Mouse (Mus musculus): Measurements from ENCODE around the gene Tpm4. TPM values are rescaled to one million over a fixed set of nuclear protein-coding genes. Genes with fewer than 3 reads are reported as not detected.
A peak's percentile ranks its signal among the peaks of the same experiment; 100 is the strongest.
"Not testable (repeated sequence)": the region's sequence is repeated elsewhere in the genome, so short reads cannot be mapped to it uniquely, and the experiment has no call there.

The Tpm4 gene
- polyA plus RNA-seq (2014; fragmentation: Nextera tagmentation; extraction: Ambion mirVana), result 849 and 861 TPM in 2 replicates

DNA sequence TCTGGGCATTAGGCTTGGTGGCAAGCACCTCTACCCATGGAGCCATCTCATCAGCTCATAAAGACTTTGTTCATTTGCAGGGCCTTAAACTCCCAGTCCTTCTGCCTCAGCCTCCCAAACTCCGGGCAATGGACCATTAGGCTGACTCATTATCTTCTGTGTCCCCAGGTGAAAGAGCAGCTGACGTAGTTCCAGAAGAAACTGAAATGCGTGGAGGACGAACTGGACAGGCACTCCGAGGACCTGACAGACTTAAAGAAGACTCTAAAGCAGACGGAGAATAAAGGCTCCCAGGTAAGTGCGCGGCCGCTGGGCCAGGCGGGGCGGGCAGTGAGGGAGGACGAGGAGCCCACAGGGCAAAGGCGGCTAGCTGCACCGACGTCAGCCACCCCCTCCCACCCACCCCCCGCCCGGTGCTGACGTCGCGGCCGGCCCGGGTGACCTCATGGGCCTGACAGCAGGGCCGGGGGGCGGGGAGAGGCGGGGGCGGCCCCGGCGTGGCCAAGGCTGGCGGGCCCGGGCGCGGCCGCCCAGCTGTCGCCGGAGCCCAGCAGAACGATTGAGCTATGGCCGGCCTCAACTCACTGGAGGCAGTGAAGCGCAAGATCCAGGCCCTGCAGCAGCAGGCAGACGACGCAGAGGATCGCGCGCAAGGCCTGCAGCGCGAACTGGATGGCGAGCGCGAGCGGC lies at the start of gene Tpm4:
TSS of gene Tpm4 (plus strand) at position 220 of the 690 bp plus-strand sequence.
- Histone ChIP-seq H3K36me3 (ENCODE audit: insufficient read depth) (peaks cover 23% of the 10 kb centered on the region), H3K9ac (peak within 1 kb of the TSS; percentile 96), H3K9me3 (ENCODE audit: low read depth, low read length) (no peaks in the 10 kb centered on the region), H3K27me3 (ENCODE audit: insufficient read depth, low read length) (no peaks in the 10 kb centered on the region), H3K4me1 (ENCODE audit: insufficient read depth) (peaks cover 5% of the 10 kb centered on the region; the same call in 1 of the 2 replicates), H3K27ac (ENCODE audit: low read depth) (peak within 1 kb of the TSS; percentile 100), H3K4me2 (peak within 1 kb of the TSS; percentile 80), H3K4me3 (ENCODE audit: low read depth, low read length) (peak within 1 kb of the TSS; percentile 92)
- under 1% methylated on average over 42 of the region's 49 CpGs for WGBS
- no peak for TF ChIP-seq CTCF (IDR thresholded peaks at IDR 0.05; ENCODE audit: low read depth)
- ATAC-seq (ENCODE audit: insufficient read depth) (peak; percentile 78), DNase-seq (peak; percentile 82)

DNA sequence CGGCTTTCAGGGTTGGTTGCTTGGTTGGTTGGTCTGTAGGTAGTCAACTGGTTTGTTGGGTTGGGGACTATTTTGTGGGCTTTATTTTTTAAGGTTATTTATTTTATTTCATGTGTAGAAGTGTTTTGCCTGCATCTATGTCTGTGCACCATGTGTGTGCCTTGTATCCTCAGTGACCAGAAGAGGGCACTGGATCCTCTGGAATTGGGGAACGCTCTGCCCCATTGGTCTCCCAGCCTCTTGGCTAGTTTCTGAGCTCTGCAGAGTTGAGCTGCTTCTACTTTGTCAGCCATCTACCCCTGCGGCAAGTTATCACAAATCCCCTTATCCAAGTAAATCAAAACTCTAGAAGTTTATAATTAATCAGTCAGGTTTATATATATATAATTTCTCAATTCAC lies 47.2 kb upstream of the Tpm4 start:
- ATAC-seq (ENCODE audit: insufficient read depth), result not testable (repeated sequence)

DNA sequence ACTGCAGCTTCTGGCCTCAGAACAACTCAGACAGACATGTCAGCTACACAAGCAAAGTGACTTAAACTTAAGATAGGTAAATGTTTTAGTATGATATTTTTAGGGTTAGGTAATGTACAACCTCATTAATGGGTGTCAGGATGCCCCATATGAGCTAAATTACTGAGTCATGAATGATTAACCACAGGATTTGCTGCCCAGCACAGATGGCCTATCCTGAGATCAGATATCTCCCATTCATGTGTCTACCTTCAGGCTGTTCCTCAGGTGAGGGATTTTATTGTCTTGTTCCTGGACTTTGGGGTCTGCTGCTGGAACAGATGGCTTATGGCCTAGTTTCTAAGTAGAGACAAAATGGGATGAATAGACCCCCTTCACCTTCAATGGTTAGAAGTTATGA lies 38.1 kb upstream of the Tpm4 start:
- not testable (repeated sequence) for H3K27ac ChIP-seq (ENCODE audit: low read depth); H3K36me3 ChIP-seq (ENCODE audit: insufficient read depth); DNase-seq; H3K9ac ChIP-seq; H3K9me3 ChIP-seq (ENCODE audit: low read depth, low read length); H3K4me1 ChIP-seq (ENCODE audit: insufficient read depth); H3K4me3 ChIP-seq (ENCODE audit: low read depth, low read length); H3K27me3 ChIP-seq (ENCODE audit: insufficient read depth, low read length); ATAC-seq (ENCODE audit: insufficient read depth); H3K4me2 ChIP-seq

More for the DNA sequence above, 47.2 kb upstream of the Tpm4 start:
- H3K4me3 ChIP-seq (ENCODE audit: low read depth, low read length); H3K4me1 ChIP-seq (ENCODE audit: insufficient read depth); H3K9me3 ChIP-seq (ENCODE audit: low read depth, low read length); H3K27me3 ChIP-seq (ENCODE audit: insufficient read depth, low read length); H3K9ac ChIP-seq; H3K36me3 ChIP-seq (ENCODE audit: insufficient read depth); H3K4me2 ChIP-seq; H3K27ac ChIP-seq (ENCODE audit: low read depth): not testable (repeated sequence)
- peak; percentile 34 for TF ChIP-seq CTCF (IDR thresholded peaks at IDR 0.05; ENCODE audit: low read depth)
- DNase-seq, result peak; percentile 17
- 75% methylated on average over 3 of the region's 3 CpGs for WGBS

- 59% methylated on average over 6 of the region's 7 CpGs for WGBS
- ATAC-seq (ENCODE audit: insufficient read depth); H3K9me3 ChIP-seq (ENCODE audit: low read depth, low read length): not testable (repeated sequence)
Observed at GRCm38 (mm10) chr8:72099377-72100103, 35.2 kb upstream of the Tpm4 start.

DNA sequence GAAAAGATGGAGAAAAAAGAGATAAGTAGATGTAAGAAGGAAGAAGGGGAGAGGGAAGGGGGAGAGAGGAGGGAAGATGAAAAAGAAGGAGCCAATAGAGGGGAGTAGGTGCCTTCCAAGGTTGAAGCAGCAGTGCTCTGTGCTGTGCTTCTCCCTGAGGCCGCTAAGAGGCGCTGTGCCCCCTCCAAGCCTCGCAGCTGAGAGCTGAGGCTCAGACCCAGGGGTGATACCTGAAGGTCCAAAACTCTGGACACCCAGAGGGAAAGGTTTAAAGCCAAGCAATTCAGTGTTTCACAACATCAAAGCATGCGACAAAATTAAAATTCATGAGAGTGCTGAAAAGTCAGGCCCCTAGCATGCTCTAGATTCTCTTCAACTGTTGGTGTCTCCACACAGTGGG lies 29.6 kb upstream of the Tpm4 start:
- ATAC-seq (ENCODE audit: insufficient read depth), result no peak
- no peaks in the 10 kb centered on the region for H3K36me3 ChIP-seq (ENCODE audit: insufficient read depth)
- H3K9me3 ChIP-seq (ENCODE audit: low read depth, low read length), result no peaks in the 10 kb centered on the region
- H3K9ac ChIP-seq, result no peak overlapping the region
- H3K4me1 ChIP-seq (ENCODE audit: insufficient read depth), result no peaks in the 10 kb centered on the region
- DNase-seq, result no peak
- no peak overlapping the region for H3K4me2 ChIP-seq
- 17% methylated on average over 4 of the region's 4 CpGs for WGBS
- H3K27me3 ChIP-seq (ENCODE audit: insufficient read depth, low read length), result no peaks in the 10 kb centered on the region
- H3K4me3 ChIP-seq (ENCODE audit: low read depth, low read length), result no peak overlapping the region
- TF ChIP-seq CTCF (IDR thresholded peaks at IDR 0.05; ENCODE audit: low read depth), result peak; percentile 35; the same call in 1 of the 2 replicates
- H3K27ac ChIP-seq (ENCODE audit: low read depth), result no peak overlapping the region

More at GRCm38 (mm10) chr8:72099377-72100103, 35.2 kb upstream of the Tpm4 start:
- H3K27me3 ChIP-seq (ENCODE audit: insufficient read depth, low read length); H3K4me2 ChIP-seq; H3K9ac ChIP-seq; H3K4me3 ChIP-seq (ENCODE audit: low read depth, low read length); H3K4me1 ChIP-seq (ENCODE audit: insufficient read depth); H3K27ac ChIP-seq (ENCODE audit: low read depth); H3K36me3 ChIP-seq (ENCODE audit: insufficient read depth): not testable (repeated sequence)
- DNase-seq, result peak; percentile 4

GRCm38 (mm10) chr8:72106740-72107139 lies 28.0 kb upstream of the Tpm4 start, which contains the start of gene Olfr374:
Gene Olfr374 (plus strand): TSS chr8:72107040.
- Histone ChIP-seq H3K4me2 (no peak within 1 kb of the TSS), H3K4me3 (ENCODE audit: low read depth, low read length) (no peak within 1 kb of the TSS), H3K9ac (no peak within 1 kb of the TSS), H3K36me3 (ENCODE audit: insufficient read depth) (no peaks in the 10 kb centered on the region), H3K9me3 (ENCODE audit: low read depth, low read length) (no peaks in the 10 kb centered on the region), H3K4me1 (ENCODE audit: insufficient read depth) (no peaks in the 10 kb centered on the region), H3K27ac (ENCODE audit: low read depth) (no peak within 1 kb of the TSS), H3K27me3 (ENCODE audit: insufficient read depth, low read length) (no peaks in the 10 kb centered on the region)
- TF ChIP-seq CTCF (IDR thresholded peaks at IDR 0.05; ENCODE audit: low read depth), result no peak
- no peak for ATAC-seq (ENCODE audit: insufficient read depth)
- 80% methylated on average over 3 of the region's 3 CpGs for WGBS
- no peak for DNase-seq

DNA sequence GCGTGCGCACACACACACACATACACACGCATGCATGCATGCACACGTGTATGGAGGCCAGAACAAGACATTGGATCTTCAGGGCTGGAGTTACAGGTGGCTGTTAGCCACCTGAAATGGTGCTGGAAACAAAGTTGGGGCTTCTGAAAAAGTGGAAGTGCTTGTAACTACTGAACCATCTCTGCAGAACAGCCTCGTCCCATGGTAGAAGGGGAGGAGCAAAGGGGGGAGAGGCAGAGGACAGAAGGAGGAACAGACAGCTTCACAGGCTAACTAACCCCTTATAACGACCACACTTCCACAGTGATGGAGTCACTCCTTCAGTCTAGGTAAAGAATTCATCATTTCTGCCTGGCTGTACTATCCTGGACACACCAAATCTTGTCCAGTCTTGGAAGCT lies 23.9 kb upstream of the Tpm4 start:
- ATAC-seq (ENCODE audit: insufficient read depth) (no peak), DNase-seq (no peak)
- no peaks in the 10 kb centered on the region for H3K4me1 ChIP-seq (ENCODE audit: insufficient read depth)
- H3K4me2 ChIP-seq, result no peak overlapping the region
- no peaks in the 10 kb centered on the region for H3K36me3 ChIP-seq (ENCODE audit: insufficient read depth)
- no peak overlapping the region for H3K27ac ChIP-seq (ENCODE audit: low read depth)
- no peak overlapping the region for H3K9ac ChIP-seq
- H3K9me3 ChIP-seq (ENCODE audit: low read depth, low read length), result no peaks in the 10 kb centered on the region
- H3K4me3 ChIP-seq (ENCODE audit: low read depth, low read length), result no peak overlapping the region
- TF ChIP-seq CTCF (IDR thresholded peaks at IDR 0.05; ENCODE audit: low read depth), result no peak
- H3K27me3 ChIP-seq (ENCODE audit: insufficient read depth, low read length), result no peaks in the 10 kb centered on the region
- WGBS, result 71% methylated on average over 6 of the region's 6 CpGs

All from lung, embryonic 14.5 days (tissue).